Mouse (Mus musculus) WW6 (cell line): ENCODE results near the gene Shoc2.
"Not testable (repeated sequence)": the region's sequence is repeated elsewhere in the genome, so short reads cannot be mapped to it uniquely, and the experiment has no call there.

Experiments used
- DNase-seq: peaks from one replicate; pipeline ENCODE4 v3.0.0-alpha.2; 2013; ENCODE audit warnings: low read depth, low spot score

The Shoc2 gene

GRCm38 (mm10) chr19:53943802-53944785, at the start of gene Shoc2, which contains the start of gene Bbip1:
Gene Shoc2, plus strand, starts transcription at chr19:53944306.
Gene Bbip1, minus strand, starts transcription at chr19:53944627.
- peak; percentile 94 for DNase-seq

- DNase-seq, result no peak
These were observed 49.5 kb upstream of the Shoc2 start for GRCm38 (mm10) chr19:53894538-53895121.

GRCm38 (mm10) chr19:53898046-53898445, 46.1 kb upstream of the Shoc2 start:
- DNase-seq, result no peak

GRCm38 (mm10) chr19:53898498-53898897, 45.6 kb upstream of the Shoc2 start:
- no peak for DNase-seq

GRCm38 (mm10) chr19:53898970-53899900, 44.9 kb upstream of the Shoc2 start:
- DNase-seq, result no peak

GRCm38 (mm10) chr19:53899941-53900610, 44.0 kb upstream of the Shoc2 start:
- DNase-seq, result no peak

- DNase-seq, result no peak
These were observed 42.0 kb upstream of the Shoc2 start for GRCm38 (mm10) chr19:53901931-53902738.

GRCm38 (mm10) chr19:53902739-53903487, 41.2 kb upstream of the Shoc2 start:
- peak; percentile 82 for DNase-seq

- no peak for DNase-seq
These were observed 40.4 kb upstream of the Shoc2 start for GRCm38 (mm10) chr19:53903507-53904321.

- DNase-seq, result no peak
These were observed 39.1 kb upstream of the Shoc2 start for GRCm38 (mm10) chr19:53904833-53905480.

GRCm38 (mm10) chr19:53906033-53906702, 37.9 kb upstream of the Shoc2 start:
- no peak for DNase-seq

GRCm38 (mm10) chr19:53906703-53907070, 37.4 kb upstream of the Shoc2 start:
- DNase-seq, result not testable (repeated sequence)

GRCm38 (mm10) chr19:53914950-53915349, 29.2 kb upstream of the Shoc2 start:
- DNase-seq, result no peak

GRCm38 (mm10) chr19:53919541-53919940, 24.6 kb upstream of the Shoc2 start:
- DNase-seq, result no peak

- not testable (repeated sequence) for DNase-seq
These were observed 22.1 kb upstream of the Shoc2 start for GRCm38 (mm10) chr19:53921996-53922395.

- peak; percentile 52 for DNase-seq
These were observed 18.8 kb upstream of the Shoc2 start for GRCm38 (mm10) chr19:53925338-53925751.

GRCm38 (mm10) chr19:53926705-53927104, 17.4 kb upstream of the Shoc2 start:
- DNase-seq, result no peak

GRCm38 (mm10) chr19:53929218-53929617, 14.9 kb upstream of the Shoc2 start:
- DNase-seq, result no peak
